Mouse (Mus musculus): ENCODE data around the gene Il18bp.
A peak's percentile ranks its signal among the peaks of the same experiment; 100 is the strongest.

Il18bp gene

GRCm38 (mm10) chr7:102000921-102001630 lies 17.4 kb downstream of the Il18bp start:
- no peak for DNase-seq

DNA sequence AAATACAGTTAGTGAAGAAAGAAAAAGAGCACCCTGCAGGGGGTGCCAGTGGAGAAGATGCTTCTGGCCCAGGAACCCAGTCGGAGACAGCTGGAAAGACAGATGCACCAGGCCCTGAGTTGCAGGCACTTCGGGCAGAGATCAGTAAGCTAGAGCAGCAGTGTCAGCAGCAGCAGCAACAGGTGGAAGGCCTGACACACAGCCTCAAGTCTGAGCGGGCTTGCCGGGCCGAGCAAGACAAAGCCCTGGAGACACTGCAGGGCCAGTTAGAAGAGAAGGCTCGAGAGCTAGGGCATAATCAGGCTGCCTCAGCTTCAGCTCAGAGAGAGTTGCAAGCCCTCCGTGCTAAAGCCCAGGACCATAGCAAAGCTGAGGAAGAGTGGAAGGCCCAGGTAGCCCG lies 18.2 kb downstream of the Il18bp start:
- no peak for DNase-seq

DNA sequence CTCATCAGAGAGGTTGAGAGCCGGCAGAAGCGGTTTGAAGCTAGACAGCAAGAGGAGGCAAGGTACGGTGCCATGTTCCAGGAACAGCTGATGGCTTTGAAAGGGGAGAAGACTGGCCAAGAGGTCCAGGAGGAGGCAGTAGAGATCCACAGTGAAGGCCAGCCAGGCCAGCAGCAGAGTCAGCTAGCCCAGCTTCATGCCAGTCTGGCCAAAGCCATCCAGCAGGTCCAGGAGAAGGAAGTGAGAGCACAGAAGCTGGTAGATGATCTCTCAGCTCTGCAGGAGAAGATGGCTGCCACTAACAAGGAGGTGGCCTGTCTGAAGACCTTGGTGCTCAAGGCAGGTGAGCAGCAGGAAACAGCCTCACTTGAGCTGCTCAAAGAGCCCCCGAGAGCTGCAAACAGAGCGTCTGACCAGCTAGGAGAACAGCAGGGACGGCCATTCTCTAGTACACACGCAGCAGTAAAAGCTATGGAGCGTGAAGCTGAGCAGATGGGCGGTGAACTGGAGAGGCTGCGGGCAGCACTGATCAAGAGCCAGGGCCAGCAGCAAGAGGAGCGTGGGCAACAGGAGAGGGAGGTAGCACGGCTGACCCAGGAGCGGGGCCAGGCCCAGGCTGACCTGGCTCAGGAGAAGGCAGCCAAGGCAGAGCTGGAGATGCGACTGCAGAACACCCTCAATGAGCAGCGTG lies 18.9 kb downstream of the Il18bp start:
- no peak for DNase-seq

GRCm38 (mm10) chr7:101998194-101998927 lies 20.1 kb downstream of the Il18bp start:
- DNase-seq = peak; percentile 81

DNA sequence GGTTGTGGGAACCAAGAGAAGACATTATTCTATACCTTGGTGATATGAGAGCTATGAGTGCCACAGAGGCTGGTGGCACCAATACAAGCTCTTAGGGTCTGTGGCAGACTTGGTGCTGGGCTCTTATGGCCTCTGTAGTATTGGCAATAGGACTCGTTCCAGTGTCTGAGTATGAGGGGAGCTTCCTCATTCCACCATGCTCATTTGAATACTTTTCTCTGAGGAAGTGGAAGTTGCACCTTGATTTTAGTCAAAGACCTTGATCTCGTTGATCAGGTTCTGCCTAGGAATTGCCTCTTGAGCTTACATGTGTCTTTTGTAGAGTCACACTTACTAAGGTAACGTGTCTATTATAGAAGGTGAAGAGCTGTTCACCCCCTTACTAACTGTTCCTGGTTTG lies 24.2 kb downstream of the Il18bp start:
- DNase-seq = no peak

- DNase-seq = no peak
These were observed 33.4 kb downstream of the Il18bp start for GRCm38 (mm10) chr7:101985081-101985480.

- DNase-seq = no peak
These were observed 35.8 kb downstream of the Il18bp start for GRCm38 (mm10) chr7:101982735-101983134.

GRCm38 (mm10) chr7:101974505-101974904 lies 44.0 kb downstream of the Il18bp start:
- DNase-seq = no peak

- DNase-seq = no peak
These were observed 44.8 kb downstream of the Il18bp start for GRCm38 (mm10) chr7:101973730-101974129.

DNA sequence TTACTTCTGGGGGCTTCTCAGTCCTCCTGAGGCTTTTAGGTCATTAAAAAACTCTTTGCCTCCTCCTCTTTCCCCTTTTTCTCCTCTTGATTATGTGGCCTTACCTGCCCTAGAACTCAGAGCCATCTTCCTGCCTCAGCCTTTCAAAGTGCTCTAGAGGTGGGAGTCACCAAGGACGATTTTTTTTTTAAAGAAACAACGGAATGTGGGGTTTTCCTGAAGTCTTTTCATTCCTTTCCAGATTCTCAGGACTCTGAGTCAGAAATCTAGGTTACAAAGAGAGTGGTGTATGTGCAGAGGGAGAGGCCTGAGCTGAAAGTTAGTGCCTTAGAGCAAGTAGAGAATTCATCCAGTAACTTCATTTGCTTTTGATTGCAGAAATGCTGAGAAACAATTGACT lies 46.8 kb downstream of the Il18bp start:
- DNase-seq = no peak

GRCm38 (mm10) chr7:101970821-101971461 lies 47.5 kb downstream of the Il18bp start:
- peak; percentile 73 for DNase-seq

GRCm38 (mm10) chr7:101970429-101970775 lies 48.1 kb downstream of the Il18bp start:
- DNase-seq = peak; percentile 78

DNA sequence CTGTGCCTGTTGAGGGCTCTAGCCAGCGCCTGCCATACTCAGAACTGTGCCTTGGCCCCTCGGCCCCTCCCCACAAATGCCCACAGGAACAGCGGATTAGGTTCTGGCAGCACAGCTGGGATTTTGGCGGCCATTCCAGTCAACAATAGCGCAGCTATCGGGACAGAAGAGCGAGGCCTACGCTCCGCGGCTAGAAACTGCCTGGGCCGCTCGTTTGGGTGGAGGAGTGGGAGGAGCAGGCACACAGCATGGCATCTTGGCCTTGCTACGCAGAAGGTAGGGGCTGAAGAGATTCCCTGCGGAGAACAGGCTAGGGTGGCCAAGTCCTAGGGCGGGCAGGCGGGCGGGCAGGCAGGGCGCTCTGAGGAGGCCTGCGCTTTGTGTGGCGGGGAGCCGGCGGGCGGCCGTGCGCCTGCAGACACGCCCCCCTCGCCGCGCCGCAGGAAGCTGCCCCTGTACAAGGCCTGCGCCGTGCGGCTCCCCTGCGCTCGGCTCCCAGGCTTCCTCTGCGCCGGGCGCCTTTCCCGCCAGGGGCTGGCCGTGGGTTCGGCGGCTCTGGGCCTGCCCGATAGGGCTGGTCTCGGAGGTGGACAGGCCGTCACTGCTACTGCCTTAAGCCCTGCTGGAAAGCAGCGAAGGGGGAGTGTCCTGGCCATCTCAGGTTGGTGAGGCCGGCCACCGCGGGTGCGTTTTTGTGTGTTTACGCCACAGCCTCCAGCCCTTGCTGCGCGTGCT lies 48.6 kb downstream of the Il18bp start:
- peak; percentile 89 for DNase-seq

DNA sequence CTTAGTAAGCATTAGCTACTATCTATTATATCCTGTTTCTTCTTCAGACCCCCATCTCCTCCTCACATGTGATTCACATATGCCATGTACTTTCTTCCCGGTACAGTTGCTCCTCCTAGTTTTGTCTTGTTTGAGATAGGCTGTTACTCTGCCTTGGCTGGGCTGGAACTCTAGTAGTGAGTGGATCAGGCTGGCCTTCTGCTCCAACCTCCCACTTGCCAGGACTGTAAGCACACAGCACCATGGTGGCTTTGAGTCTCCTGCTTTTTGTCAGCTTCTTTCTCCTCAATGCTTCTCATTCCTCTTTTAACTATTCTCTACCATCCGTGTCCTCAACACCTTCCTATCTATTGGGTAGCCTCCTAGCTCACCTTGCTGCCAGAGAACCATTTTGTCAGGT lies 49.7 kb downstream of the Il18bp start:
- no peak for DNase-seq

DNA sequence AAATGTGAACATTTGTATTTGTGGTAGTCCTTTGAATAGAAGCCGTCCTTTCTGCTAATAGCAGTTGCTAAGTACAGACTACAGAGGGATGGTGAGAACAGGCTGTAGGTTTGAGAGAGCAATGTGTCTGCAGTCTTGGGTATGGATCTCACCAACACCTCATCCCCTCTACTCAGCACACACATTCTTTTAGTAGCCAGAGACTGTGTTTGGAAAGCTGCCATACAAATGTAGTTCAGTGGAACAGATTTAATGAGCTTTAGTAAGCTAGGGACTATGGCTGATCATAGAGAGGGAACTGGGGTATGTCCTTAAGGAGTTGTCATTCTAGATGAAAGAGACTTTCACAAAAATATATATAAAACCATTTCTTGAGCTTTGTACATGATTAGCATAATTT lies 51.2 kb downstream of the Il18bp start:
- no peak for DNase-seq

GRCm38 (mm10) chr7:101965606-101966005 lies 52.9 kb downstream of the Il18bp start:
- DNase-seq = peak; percentile 51

Data from thymus, postnatal 14 days (tissue).